Mouse (Mus musculus): Measurements from ENCODE around the gene Sept9. TPM values are rescaled to one million over a fixed set of nuclear protein-coding genes. Genes with fewer than 3 reads are reported as not detected.
A peak's percentile ranks its signal among the peaks of the same experiment; 100 is the strongest.

The Sept9 gene
- polyA plus RNA-seq, 2 experiments = 14.9 to 25.5 TPM

DNA sequence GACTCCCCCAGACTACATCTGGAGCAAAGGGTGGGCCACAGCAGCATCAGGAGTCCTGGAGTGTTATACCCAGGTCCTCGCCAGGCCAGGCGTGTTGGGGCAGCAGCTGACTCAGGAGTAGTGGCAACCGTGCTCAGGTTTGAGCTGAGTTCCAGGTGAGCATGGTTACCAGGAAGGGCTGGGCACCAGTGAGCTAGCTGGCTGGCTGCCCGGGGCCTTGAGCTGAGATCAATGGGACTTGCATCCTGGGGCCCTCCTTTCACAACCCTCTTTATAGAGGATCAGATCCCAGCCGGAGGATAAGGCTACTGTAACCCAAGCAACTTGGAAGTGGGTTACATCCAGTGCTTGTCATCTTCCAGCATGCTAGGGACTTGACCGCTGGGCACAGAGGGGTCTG is 5.6 kb downstream of the Sept9 start:
- ATAC-seq (ENCODE audit: insufficient read depth) (peak; percentile 19; the same call in 1 of the 2 replicates), DNase-seq (ENCODE audit: low read depth in 3 of 3, low spot score in 3 of 3) (no peak)
- Histone ChIP-seq H3K4me3 (ENCODE audit: insufficient read depth in 1 of 2, low read depth in 2 of 2, low read length in 2 of 2) (no peak overlapping the region), H3K9me3 (ENCODE audit: control insufficient read depth, low read length) (no peaks in the 10 kb centered on the region), H3K9ac (replicated peaks) (no peak overlapping the region), H3K4me1 (replicated peaks; ENCODE audit: control insufficient read depth in 2 of 2, insufficient read depth in 2 of 2, low read length in 1 of 2) (peaks cover 0 to 4% of the 10 kb centered on the region in 2 experiments; a peak in 1 of 4 replicates), H3K27ac (no peak overlapping the region), H3K4me2 (ENCODE audit: low read depth) (no peak overlapping the region; the same call in 1 of the 2 replicates), H3K27me3 (ENCODE audit: control insufficient read depth, insufficient read depth, low read length) (peaks cover 2% of the 10 kb centered on the region), H3K36me3 (replicated peaks; ENCODE audit: control insufficient read depth, insufficient read depth, low read depth) (no peaks in the 10 kb centered on the region)
- TF ChIP-seq CTCF (IDR thresholded peaks at IDR 0.05; ENCODE audit: low read depth) = no peak
- no peak for TF ChIP-seq EP300 (IDR thresholded peaks at IDR 0.05; ENCODE audit: low read depth)
- 58% methylated on average over 6 of the region's 6 CpGs for WGBS (ENCODE audit: insufficient replicate concordance)

DNA sequence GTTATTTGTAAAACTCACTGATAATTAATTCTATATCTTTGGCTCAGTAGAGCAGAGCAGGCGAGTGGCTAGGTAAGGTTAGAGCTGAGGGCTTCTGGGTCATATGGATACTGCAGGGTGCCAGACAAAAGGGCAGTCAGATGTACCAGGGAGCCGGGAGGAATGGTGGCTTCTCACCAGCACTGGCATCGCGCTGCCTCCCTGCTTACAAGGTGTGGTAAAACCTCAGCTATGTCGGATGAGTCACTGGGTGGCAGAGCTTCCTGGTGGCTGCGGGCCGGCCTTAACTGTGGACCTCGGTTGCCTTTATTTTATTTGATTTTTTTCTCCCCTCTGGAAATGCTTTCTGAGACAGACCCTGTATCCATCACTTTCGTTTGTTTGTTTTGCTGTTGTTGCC is 6.0 kb downstream of the Sept9 start:
- H3K27me3 ChIP-seq (ENCODE audit: control insufficient read depth, insufficient read depth, low read length) = no peaks in the 10 kb centered on the region
- ATAC-seq (ENCODE audit: insufficient read depth) = no peak
- no peak for DNase-seq (ENCODE audit: low read depth in 3 of 3, low spot score in 3 of 3)
- no peaks in the 10 kb centered on the region for H3K9me3 ChIP-seq (ENCODE audit: control insufficient read depth, low read length)
- H3K9ac ChIP-seq (replicated peaks) = no peak overlapping the region
- no peak for TF ChIP-seq EP300 (IDR thresholded peaks at IDR 0.05; ENCODE audit: low read depth)
- no peak for TF ChIP-seq CTCF (IDR thresholded peaks at IDR 0.05; ENCODE audit: low read depth)
- WGBS (ENCODE audit: insufficient replicate concordance) = 62% methylated on average over 9 of the region's 9 CpGs
- H3K4me1 ChIP-seq (replicated peaks; ENCODE audit: control insufficient read depth in 2 of 2, insufficient read depth in 2 of 2, low read length in 1 of 2) = peaks cover 0 to 4% of the 10 kb centered on the region in 2 experiments; a peak in 1 of 4 replicates
- no peak overlapping the region; the same call in 1 of the 2 replicates for H3K4me2 ChIP-seq (ENCODE audit: low read depth)
- no peak overlapping the region for H3K27ac ChIP-seq
- no peak overlapping the region for H3K4me3 ChIP-seq (ENCODE audit: insufficient read depth in 1 of 2, low read depth in 2 of 2, low read length in 2 of 2)
- no peaks in the 10 kb centered on the region for H3K36me3 ChIP-seq (replicated peaks; ENCODE audit: control insufficient read depth, insufficient read depth, low read depth)

DNA sequence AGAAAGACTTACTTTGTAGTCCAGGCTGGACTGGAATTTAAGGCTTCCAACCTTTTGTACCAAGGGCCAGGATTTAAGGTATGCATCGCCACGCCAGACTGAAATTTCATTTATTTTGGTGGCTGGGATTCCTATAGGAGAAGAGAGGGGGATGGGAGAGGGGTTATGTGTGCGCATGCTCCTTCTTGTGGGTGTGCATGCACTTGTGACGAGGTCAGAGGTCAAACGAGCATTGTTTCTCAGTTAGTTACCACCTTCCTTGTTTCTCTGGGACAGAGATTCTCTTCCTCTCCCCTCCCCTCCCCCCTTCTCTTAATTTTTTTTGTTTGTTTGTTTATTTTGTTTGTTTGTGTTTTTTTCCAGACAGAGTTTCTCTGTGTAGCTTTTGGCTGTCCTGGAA is 8.0 kb downstream of the Sept9 start:
- DNase-seq (ENCODE audit: low read depth in 3 of 3, low spot score in 3 of 3) (no peak), ATAC-seq (ENCODE audit: insufficient read depth) (no peak)
- Histone ChIP-seq H3K36me3 (replicated peaks; ENCODE audit: control insufficient read depth, insufficient read depth, low read depth) (no peaks in the 10 kb centered on the region), H3K27me3 (ENCODE audit: control insufficient read depth, insufficient read depth, low read length) (no peaks in the 10 kb centered on the region), H3K9me3 (ENCODE audit: control insufficient read depth, low read length) (no peaks in the 10 kb centered on the region), H3K4me1 (replicated peaks; ENCODE audit: control insufficient read depth in 2 of 2, insufficient read depth in 2 of 2, low read length in 1 of 2) (peaks cover 0 to 4% of the 10 kb centered on the region in 2 experiments; a peak in 1 of 4 replicates), H3K9ac (replicated peaks) (no peak overlapping the region), H3K4me3 (ENCODE audit: insufficient read depth in 1 of 2, low read depth in 2 of 2, low read length in 2 of 2) (no peak overlapping the region), H3K4me2 (ENCODE audit: low read depth) (no peak overlapping the region), H3K27ac (no peak overlapping the region)
- 49% methylated on average over 5 of the region's 5 CpGs for WGBS (ENCODE audit: insufficient replicate concordance)
- TF ChIP-seq EP300 (IDR thresholded peaks at IDR 0.05; ENCODE audit: low read depth) = no peak
- no peak for TF ChIP-seq CTCF (IDR thresholded peaks at IDR 0.05; ENCODE audit: low read depth)

DNA sequence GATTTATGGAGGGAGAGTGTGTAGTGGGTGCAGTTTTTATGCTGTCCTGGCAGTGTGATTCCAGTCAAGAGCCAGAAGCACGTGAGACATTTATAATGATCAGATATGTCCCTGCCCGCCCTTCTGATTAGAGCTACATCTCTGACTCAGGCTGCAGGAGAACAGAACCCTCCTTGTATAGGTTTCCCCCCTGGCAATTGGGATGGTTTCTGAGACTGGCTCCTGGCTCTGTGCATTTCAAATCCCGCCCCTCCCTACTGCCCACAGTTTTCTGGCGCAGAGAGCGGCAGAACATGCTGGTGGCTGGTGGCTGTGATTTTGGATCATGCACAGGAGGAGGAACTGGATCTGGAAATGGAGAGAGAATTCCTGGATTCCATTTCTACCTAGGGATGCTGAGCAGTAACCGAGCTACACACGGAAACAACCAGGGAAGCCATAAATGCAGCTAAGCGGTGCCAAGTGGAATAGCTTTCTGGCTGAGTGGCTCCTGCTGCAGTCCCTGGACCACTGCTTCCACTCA is 8.8 kb downstream of the Sept9 start:
- no peak overlapping the region for H3K4me3 ChIP-seq (ENCODE audit: insufficient read depth in 1 of 2, low read depth in 2 of 2, low read length in 2 of 2)
- H3K9me3 ChIP-seq (ENCODE audit: control insufficient read depth, low read length) = no peaks in the 10 kb centered on the region
- H3K27ac ChIP-seq = no peak overlapping the region
- no peaks in the 10 kb centered on the region for H3K36me3 ChIP-seq (replicated peaks; ENCODE audit: control insufficient read depth, insufficient read depth, low read depth)
- no peak for ATAC-seq (ENCODE audit: insufficient read depth)
- 70% methylated on average over 8 of the region's 8 CpGs for WGBS (ENCODE audit: insufficient replicate concordance)
- H3K9ac ChIP-seq (replicated peaks) = no peak overlapping the region
- peaks cover 0 to 4% of the 10 kb centered on the region in 2 experiments; a peak in 1 of 4 replicates for H3K4me1 ChIP-seq (replicated peaks; ENCODE audit: control insufficient read depth in 2 of 2, insufficient read depth in 2 of 2, low read length in 1 of 2)
- no peak for DNase-seq (ENCODE audit: low read depth in 3 of 3, low spot score in 3 of 3)
- TF ChIP-seq CTCF (IDR thresholded peaks at IDR 0.05; ENCODE audit: low read depth) (no peak), EP300 (IDR thresholded peaks at IDR 0.05; ENCODE audit: low read depth) (no peak)
- no peaks in the 10 kb centered on the region for H3K27me3 ChIP-seq (ENCODE audit: control insufficient read depth, insufficient read depth, low read length)
- no peak overlapping the region for H3K4me2 ChIP-seq (ENCODE audit: low read depth)

DNA sequence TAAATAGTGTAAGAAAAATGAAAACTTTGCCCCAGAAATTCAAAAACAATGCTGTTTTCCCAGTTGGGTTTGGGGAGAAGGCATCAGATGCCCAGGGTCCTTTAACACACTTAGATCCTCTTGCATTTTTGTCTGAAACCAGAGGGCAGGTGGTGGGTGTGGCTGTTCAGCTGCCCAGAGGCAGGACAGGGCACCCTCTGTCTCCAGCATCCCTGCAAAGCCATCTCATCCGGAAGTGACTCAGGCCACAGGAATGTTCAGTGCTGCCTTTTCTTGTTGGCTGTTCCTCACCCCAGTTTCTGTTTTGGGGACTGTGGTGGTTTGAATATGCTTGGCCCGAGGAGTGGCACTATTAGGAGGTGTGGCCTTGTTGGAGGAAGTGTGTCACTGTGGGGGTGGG is 17.3 kb downstream of the Sept9 start:
- no peaks in the 10 kb centered on the region for H3K36me3 ChIP-seq (replicated peaks; ENCODE audit: control insufficient read depth, insufficient read depth, low read depth)
- H3K27ac ChIP-seq = no peak overlapping the region
- no peak overlapping the region for H3K4me2 ChIP-seq (ENCODE audit: low read depth)
- no peak overlapping the region for H3K4me3 ChIP-seq (ENCODE audit: insufficient read depth in 1 of 2, low read depth in 2 of 2, low read length in 2 of 2)
- 47% methylated on average over 2 of the region's 2 CpGs for WGBS (ENCODE audit: insufficient replicate concordance)
- no peaks in the 10 kb centered on the region for H3K9me3 ChIP-seq (ENCODE audit: control insufficient read depth, low read length)
- DNase-seq (ENCODE audit: low read depth in 3 of 3, low spot score in 3 of 3) (no peak), ATAC-seq (ENCODE audit: insufficient read depth) (no peak)
- H3K9ac ChIP-seq (replicated peaks) = no peak overlapping the region
- H3K4me1 ChIP-seq (replicated peaks; ENCODE audit: control insufficient read depth in 2 of 2, insufficient read depth in 2 of 2, low read length in 1 of 2) = no peaks in the 10 kb centered on the region
- no peaks in the 10 kb centered on the region for H3K27me3 ChIP-seq (ENCODE audit: control insufficient read depth, insufficient read depth, low read length)
- TF ChIP-seq EP300 (IDR thresholded peaks at IDR 0.05; ENCODE audit: low read depth) = no peak
- TF ChIP-seq CTCF (IDR thresholded peaks at IDR 0.05; ENCODE audit: low read depth) = no peak
